In the genomic region with DNA sequence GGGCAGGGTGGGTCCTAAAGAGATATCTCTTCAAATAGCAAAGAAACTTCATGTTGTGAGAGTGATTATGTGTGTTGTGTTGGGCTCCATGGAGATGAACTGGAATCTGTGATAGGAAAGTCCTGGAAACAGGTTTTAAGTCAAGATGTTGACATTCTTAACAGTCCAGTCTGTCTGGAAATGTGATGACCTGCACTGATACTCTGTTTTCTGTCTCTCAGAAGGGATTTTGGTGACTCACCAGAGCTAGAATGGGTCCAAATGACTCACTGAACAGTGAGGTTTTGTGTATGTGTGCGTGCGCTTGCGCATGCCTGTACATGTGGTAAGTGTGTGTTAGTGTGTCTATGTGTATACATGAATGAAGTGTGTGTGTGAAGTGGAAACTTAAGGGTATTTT, we compare ENCODE assay signal across 21 mouse cellular contexts. TPM values are rescaled to one million over a fixed set of nuclear protein-coding genes. Genes with fewer than 3 reads are reported as not detected.
DNase-seq lines count a peak whose midpoint lies in the region; ATAC-seq and TF ChIP-seq lines count a peak whose summit lies in the region.
"Had no signal": no experiment of that assay in that cellular context is flagged by ENCODE, and none has a peak within 500 bp of the region (broad histone marks: within the 10 kb centered on the region; RNA-seq: fewer than 3 reads in every experiment).

No protein-coding gene starts in this region.

- no peaks in the 10 kb centered on the region for H3K9me3 ChIP-seq in lung, postnatal 0 days (ENCODE audit: low read length)
- no peaks in the 10 kb centered on the region for H3K9me3 ChIP-seq in stomach, embryonic 16.5 days (replicated peaks; ENCODE audit: control insufficient read depth, low read length)
- no peaks in the 10 kb centered on the region for H3K9me3 ChIP-seq in heart, embryonic 12.5 days (replicated peaks)
- H3K9me3 ChIP-seq: embryonic facial prominence, embryonic 13.5 days; forebrain, embryonic 10.5 days; G1E; intestine, embryonic 15.5 days had no signal

- H3K4me3 ChIP-seq in lung, postnatal 0 days (ENCODE audit: low read depth, low read length), result no peak overlapping the region
- no peak overlapping the region for H3K4me3 ChIP-seq in stomach, embryonic 16.5 days (replicated peaks; ENCODE audit: low read length)
- H3K4me3 ChIP-seq in heart, embryonic 12.5 days, result no peak overlapping the region
- H3K4me3 ChIP-seq: embryonic facial prominence, embryonic 13.5 days; forebrain, embryonic 10.5 days; intestine, embryonic 15.5 days had no signal

- in situ Hi-C loops in Patski (cut with MboI; ENCODE audit: low pct_unique_long_range_greater_than_20kb), result no loop called here

- peak; percentile 29 for DNase-seq in lung, postnatal 0 days (ENCODE audit: low spot score)
- DNase-seq in lung, postnatal 36 days, result no peak
- DNase-seq in 3T3-L1 (ENCODE audit: low read depth, low spot score) (peak; percentile 73), Patski (ENCODE audit: low read depth, low spot score) (no peak)
- DNase-seq in kidney, adult 8-10 months, result no peak
- DNase-seq in ovary, adult 18-20 months (ENCODE audit: low spot score), result no peak
- DNase-seq: adrenal gland, postnatal 10 days; cerebellum, adult 11 months; cerebellum, adult 8-10 months; cerebellum, postnatal 25 days; gastrocnemius, postnatal 36 days; heart, postnatal 10 days had no signal

- POLR2A ChIA-PET in Patski (lab: Charles Lee), result no interaction called here

- H3K4me2 ChIP-seq in lung, postnatal 0 days (replicated peaks; ENCODE audit: low read depth, low read length), result no peak overlapping the region
- no peak overlapping the region for H3K4me2 ChIP-seq in stomach, embryonic 16.5 days (ENCODE audit: low read depth, low read length)
- no peak overlapping the region for H3K4me2 ChIP-seq in heart, embryonic 12.5 days
- H3K4me2 ChIP-seq: embryonic facial prominence, embryonic 13.5 days; hindbrain, embryonic 14.5 days; intestine, embryonic 15.5 days had no signal

- TF ChIP-seq EP300 in lung, postnatal 0 days (IDR thresholded peaks at IDR 0.05), result peak; percentile 92

- no peak for TF ChIP-seq CTCF in lung, postnatal 0 days (IDR thresholded peaks at IDR 0.05)
- TF ChIP-seq CTCF in Patski (IDR thresholded peaks at IDR 0.05), result no peak

- no peak overlapping the region for H3K27ac ChIP-seq in lung, postnatal 0 days (ENCODE audit: low read length)
- peak overlapping the region; percentile 76 for H3K27ac ChIP-seq in stomach, embryonic 16.5 days (ENCODE audit: low read length)
- H3K27ac ChIP-seq in heart, embryonic 12.5 days (ENCODE audit: poor library complexity, severe bottlenecking), result no peak overlapping the region
- H3K27ac ChIP-seq: embryonic facial prominence, embryonic 13.5 days; forebrain, embryonic 10.5 days; hindbrain, embryonic 14.5 days; intestine, embryonic 15.5 days had no signal

- H3K4me1 ChIP-seq in lung, postnatal 0 days (ENCODE audit: insufficient read depth, low read depth, low read length), result no peaks in the 10 kb centered on the region
- H3K4me1 ChIP-seq in stomach, embryonic 16.5 days (ENCODE audit: control insufficient read depth, insufficient read depth, low read length), result no peaks in the 10 kb centered on the region
- H3K4me1 ChIP-seq in heart, embryonic 12.5 days (replicated peaks), result no peaks in the 10 kb centered on the region
- H3K4me1 ChIP-seq: forebrain, embryonic 10.5 days; intestine, embryonic 15.5 days had no signal

- H3K36me3 ChIP-seq in lung, postnatal 0 days (ENCODE audit: insufficient read depth, low read length), result no peaks in the 10 kb centered on the region
- no peaks in the 10 kb centered on the region for H3K36me3 ChIP-seq in stomach, embryonic 16.5 days (ENCODE audit: control insufficient read depth, insufficient read depth, low read length)
- H3K36me3 ChIP-seq in heart, embryonic 12.5 days, result no peaks in the 10 kb centered on the region
- H3K36me3 ChIP-seq: embryonic facial prominence, embryonic 13.5 days; forebrain, embryonic 10.5 days; G1E; intestine, embryonic 15.5 days had no signal

- H3K9ac ChIP-seq in lung, postnatal 0 days (replicated peaks; ENCODE audit: low read depth), result no peak overlapping the region
- no peak overlapping the region for H3K9ac ChIP-seq in stomach, embryonic 16.5 days (ENCODE audit: low read length)
- no peak overlapping the region for H3K9ac ChIP-seq in heart, embryonic 12.5 days
- H3K9ac ChIP-seq: embryonic facial prominence, embryonic 13.5 days; hindbrain, embryonic 14.5 days; intestine, embryonic 15.5 days had no signal

- ATAC-seq in lung, postnatal 0 days, result peak; percentile 77
- ATAC-seq in Patski, result peak; percentile 21
- no peak for ATAC-seq in stomach, embryonic 16.5 days (ENCODE audit: insufficient read depth, low FRiP score)
- no peak for ATAC-seq in heart, embryonic 12.5 days (ENCODE audit: insufficient number of reproducible peaks, low FRiP score)
- ATAC-seq: CD4-positive, CD25-positive, alpha-beta regulatory T cell, adult 4 months; forebrain, embryonic 14.5 days; intestine, embryonic 15.5 days had no signal

- CTCF ChIA-PET in Patski (lab: Charles Lee), result interaction anchor here (1.3 kb wide), 1 partner anchor 18 kb away, joined by 3 read pairs; no protein-coding TSS in a partner anchor

- 95% methylated on average over 3 of the region's 3 CpGs for WGBS in lung, postnatal 0 days
- WGBS in stomach, embryonic 16.5 days, result 88% methylated on average over 3 of the region's 3 CpGs
- whole genome bisulfite sequencing in heart, embryonic 12.5 days, result 89% methylated on average over 3 of the region's 3 CpGs

- H3K27me3 ChIP-seq in lung, postnatal 0 days (replicated peaks; ENCODE audit: insufficient read depth, low read length), result no peaks in the 10 kb centered on the region
- H3K27me3 ChIP-seq in Patski, result no peaks in the 10 kb centered on the region
- H3K27me3 ChIP-seq in stomach, embryonic 16.5 days (ENCODE audit: control insufficient read depth, insufficient read depth, low read length), result no peaks in the 10 kb centered on the region
- no peaks in the 10 kb centered on the region for H3K27me3 ChIP-seq in heart, embryonic 12.5 days (replicated peaks)
- H3K27me3 ChIP-seq: embryonic facial prominence, embryonic 13.5 days; intestine, embryonic 15.5 days had no signal

RNA-seq across cellular contexts. Expression of a gene that starts 24.2 kb away (rescaled TPM):
- polyA plus RNA-seq in lung, postnatal 0 days (2015; fragmentation: Nextera tagmentation; extraction: Ambion mirVana), result 88.4 and 107 TPM in 2 replicates
- 40.9 TPM for polyA plus RNA-seq in Patski (2021)
- polyA plus RNA-seq in stomach, embryonic 16.5 days (2015; fragmentation: Nextera tagmentation; extraction: Ambion mirVana), result 68.4 and 72.0 TPM in 2 replicates
- 66.8 and 69.2 TPM in 2 replicates for polyA plus RNA-seq in heart, embryonic 12.5 days (2016; fragmentation: Nextera tagmentation; extraction: Ambion mirVana)

Comparison
In these comparisons a context has a peak if more than half of its experiments do, and no peak if none do; other contexts are left out.
1. DNase-seq: peak in lung, postnatal 0 days (single experiment) and 3T3-L1 (single experiment); none in lung, postnatal 36 days (single experiment), Patski (single experiment), kidney, adult 8-10 months (0 of 2) and ovary, adult 18-20 months (single experiment).
2. ATAC-seq: peak in lung, postnatal 0 days (single experiment) and Patski (single experiment); none in stomach, embryonic 16.5 days (single experiment) and heart, embryonic 12.5 days (single experiment).